Mouse (Mus musculus): ENCODE results near the gene Prune2. TPM values are rescaled to one million over a fixed set of nuclear protein-coding genes. Genes with fewer than 3 reads are reported as not detected.

Prune2 gene
- total RNA-seq, 2 experiments from 2014 or later = 4.7 to 6.7 TPM

DNA sequence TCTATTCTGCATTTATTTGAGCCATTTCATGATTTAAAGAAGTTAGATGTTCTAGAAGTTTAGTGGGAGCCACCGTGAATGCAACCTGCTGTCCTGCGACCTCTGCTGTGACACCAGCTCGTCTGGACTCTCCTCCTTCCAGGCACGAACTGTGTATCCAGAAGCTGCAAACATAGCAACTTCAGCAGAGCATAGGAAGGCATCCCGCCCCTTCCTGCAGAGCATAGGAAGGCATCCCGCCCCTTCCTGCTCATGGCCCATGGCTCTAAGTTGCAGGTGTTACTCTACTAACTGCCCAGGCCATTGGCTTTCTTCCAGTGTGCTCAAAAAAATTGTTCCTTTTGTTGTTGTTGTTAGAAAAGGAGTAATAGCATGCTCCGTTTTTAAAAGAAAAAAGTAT, 294.9 kb downstream of the Prune2 start:
- no peak for DNase-seq
- intact Hi-C loops (cut with DNase I) = no loop called here

DNA sequence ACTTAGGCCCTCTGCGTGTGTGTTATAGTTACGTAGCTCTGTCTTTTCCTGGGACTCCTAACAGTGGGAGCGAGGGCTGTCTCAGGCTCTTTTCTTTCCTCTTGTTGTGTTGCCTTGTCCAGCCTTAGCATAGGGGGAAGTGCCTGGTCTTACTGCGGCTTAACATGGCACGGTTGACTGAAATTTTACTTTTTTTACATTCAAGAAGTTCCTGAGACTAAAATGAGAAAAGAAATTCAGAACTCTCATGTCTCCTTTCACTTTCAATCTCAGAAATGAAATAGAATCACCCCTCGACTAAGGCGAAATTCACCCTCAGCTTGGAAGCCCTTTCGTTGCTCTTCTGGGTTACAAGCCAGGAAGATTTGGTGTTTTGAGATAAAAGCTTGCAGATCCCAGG, 295.5 kb downstream of the Prune2 start:
- no peak for DNase-seq
- intact Hi-C loops (cut with DNase I) = no loop called here

DNA sequence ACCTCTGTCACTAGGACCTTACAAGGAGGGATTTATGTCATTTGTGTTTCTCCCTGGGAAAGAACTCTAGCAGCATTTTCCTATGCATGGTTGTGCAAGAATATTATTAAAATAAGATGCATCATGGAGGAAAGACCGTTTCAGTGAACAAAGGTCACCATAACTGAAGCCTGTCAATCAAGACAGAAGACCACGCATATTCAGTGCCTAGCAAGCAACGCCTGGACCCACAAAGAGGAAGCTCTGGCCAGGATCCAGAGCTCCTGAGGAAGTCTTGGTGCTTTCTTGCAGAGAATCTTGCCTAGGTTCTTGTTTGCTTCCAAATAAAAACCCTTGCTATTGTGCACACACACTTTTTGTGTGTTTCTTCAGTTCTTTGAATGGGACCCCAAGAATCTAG, 296.9 kb downstream of the Prune2 start:
- DNase-seq = no peak
- intact Hi-C loops (cut with DNase I) = no loop called here

DNA sequence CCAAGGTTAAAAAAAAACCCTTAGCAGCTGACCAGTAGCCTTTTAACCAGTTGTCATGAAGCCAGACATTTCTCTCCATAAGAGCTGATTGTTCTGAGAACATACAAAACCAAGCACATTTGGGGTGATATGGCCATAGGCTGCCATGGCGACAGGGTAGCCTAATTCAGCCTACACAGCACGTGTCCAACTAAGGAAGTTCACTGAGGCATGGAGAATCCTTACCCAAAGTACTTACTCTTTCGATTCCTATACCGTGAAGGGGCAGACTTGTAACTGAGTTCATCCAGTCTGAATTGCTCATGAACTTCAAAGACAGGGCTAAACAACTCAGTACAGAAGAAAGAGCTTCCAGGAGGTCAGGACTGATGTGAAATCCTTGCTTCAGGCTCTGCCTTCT, 299.6 kb downstream of the Prune2 start:
- DNase-seq = no peak
- intact Hi-C loops (cut with DNase I) = no loop called here

DNA sequence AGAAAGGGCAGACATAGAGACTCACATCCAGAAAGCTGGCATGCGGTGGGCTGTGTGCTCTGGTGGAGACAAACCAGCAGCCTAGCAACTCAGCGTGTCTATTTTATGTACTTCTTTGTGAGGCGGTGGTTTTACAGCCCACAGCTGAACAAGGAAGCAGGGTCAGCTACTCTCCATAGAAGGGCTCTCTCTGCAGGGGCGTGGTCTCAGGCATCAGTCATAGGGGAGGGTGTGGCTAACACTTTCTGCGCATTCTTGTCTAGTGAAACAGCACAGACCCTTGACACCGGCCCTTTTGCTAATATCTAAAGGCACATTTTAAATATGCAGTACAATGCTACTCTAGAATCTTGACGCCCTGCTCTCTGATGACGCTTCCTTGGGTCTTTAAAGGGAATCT, 300.5 kb downstream of the Prune2 start:
- intact Hi-C loops (cut with DNase I) = no loop called here
- DNase-seq = no peak

DNA sequence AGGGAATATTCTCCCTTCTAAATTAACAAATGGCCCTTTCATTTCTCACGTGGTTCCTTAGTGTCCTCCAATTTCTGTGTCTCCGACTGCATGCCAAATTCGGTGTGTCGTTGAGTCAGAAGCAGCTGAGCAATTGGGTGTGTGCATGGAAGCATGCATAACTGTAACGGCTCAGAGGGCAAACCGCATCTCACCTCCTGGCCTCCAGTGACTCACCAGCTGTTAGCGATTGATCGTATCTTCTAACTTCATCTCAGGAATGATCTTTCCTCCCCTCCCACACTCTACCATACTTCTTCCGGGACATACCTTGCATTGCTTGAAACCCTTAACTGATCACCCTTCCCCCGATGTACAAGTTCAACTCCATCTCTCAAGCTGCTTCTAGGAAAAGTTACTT, 300.9 kb downstream of the Prune2 start:
- no peak for DNase-seq
- intact Hi-C loops (cut with DNase I) = no loop called here

DNA sequence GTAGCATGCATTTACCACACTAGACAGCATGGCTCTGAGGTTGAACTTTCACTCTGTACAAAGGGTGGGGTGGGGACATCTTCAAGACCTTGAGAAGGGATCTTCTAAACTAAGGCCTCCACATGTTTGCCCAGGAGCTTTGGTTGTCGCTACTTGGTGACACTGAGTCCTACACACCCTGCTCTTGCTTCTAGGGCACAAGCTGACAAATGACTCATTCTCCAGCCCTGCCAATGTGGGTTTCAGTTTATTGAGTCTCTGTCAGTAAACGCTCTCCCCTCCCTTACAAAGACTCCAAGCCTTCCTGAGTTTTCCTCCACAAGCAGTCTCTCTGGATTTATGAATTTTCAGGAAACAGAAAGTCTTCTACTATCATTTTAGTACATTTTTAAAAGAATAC, 307.3 kb downstream of the Prune2 start:
- no peak for DNase-seq
- intact Hi-C loops (cut with DNase I) = no loop called here

DNA sequence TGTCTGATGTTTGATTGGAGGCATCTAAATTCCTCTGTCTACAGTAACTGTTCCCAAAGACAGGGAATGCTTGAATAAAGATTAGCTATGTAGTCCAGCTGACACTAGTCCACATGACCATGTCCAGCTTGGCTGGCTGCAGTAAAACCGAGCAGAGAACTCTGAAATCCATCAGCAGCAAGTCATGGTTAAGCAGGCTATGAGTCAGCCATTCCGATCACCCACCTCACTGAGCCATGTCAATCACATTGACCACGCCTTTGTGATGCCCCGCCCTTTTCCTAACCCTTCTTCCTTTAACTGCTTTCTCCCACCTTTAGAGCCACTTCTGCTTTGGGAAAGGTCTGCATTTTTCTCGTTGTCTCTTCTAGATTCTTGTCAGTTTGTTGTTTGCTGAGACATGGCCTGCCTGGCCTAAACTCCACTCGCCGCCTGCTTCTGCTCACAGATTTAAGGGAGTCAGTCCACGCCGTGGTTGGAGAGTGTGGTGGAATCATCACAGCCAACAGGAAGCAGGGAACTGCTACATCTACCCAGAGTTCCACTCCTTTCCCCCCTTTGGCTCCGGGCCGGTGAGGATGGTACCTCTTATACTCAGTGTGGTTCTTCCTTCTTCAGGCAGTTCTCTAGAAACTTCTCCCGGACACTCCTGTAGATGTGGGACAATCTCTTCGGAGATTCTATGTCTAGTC, 307.9 kb downstream of the Prune2 start:
- no peak for DNase-seq
- intact Hi-C loops (cut with DNase I) = no loop called here

DNA sequence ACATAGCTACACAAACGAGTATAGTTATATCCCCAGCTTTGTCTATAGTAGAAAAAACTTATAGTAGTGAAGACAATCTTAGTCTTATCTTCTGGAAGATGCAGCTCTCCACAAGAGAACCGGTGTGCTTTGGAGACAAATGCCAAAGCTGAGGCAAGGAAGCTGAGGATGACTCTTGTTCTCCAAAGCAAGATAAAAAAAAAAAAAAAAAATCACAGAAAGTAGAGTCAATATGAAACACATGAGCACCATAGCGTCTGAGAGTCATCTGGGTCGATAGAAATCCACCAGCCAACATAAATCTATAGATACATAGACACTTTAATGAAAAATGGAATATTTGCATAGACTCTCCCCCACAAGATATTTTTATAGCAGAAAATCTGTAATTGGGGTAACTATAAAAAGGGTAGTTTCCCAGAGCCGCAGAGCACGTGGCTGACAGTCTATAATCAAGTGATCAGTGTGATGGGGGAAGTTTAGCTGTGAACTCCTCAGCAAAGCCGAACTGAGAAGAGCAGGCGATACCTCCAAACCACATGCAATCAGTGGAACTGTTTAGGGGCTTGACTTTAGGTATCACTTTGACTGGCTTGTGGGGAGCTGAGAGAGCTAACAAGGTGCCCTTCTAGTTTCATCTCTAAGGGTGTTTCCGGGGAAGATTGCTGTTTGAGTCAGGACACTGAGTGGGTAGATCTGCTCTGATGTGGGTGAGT, 308.7 kb downstream of the Prune2 start:
- no peak for DNase-seq
- intact Hi-C loops (cut with DNase I) = no loop called here

DNA sequence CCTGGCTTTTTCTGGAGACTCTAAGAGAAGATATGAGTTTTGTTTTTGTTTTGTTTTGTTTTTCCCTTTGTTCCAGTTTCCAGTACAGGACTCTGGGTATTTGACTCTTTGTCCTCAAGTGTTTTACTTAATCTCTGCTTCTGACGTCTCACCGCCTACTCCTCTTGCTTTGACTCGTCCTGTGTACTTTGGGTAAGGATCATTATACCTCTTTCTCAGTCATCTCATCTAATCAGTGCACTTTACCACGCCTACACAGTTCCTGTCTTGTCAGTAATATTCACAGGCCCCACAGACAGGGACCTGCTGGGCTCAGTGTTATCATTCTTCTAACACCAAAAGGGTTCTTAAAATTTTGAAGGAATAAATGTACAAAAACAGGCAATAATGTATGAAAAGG, 312.8 kb downstream of the Prune2 start:
- intact Hi-C loops (cut with DNase I) = no loop called here
- DNase-seq = no peak

DNA sequence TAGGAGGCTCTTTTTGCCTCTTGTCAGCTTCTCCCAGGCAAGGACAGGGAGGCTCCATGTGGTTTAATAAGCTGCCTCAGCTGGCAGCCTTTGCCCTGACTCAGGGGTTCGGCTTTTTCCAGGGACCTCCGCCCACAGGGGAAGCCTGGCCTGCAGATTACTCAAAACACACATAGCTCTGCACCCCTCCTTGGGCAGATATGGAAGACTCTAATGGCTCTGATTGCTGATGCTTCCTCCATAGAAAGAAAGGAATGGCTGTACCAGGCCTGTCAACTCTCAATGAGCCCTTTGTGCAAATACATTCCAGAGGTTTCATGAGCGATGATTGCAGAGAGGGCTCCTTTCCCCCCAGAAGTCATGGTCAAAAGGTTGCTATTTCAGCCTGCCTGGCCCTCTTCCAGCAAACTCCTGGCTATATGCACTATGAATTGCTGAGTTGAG, 315.3 kb downstream of the Prune2 start:
- intact Hi-C loops (cut with DNase I) = no loop called here
- DNase-seq = peak in 1 of 2 experiments; percentile 21

DNA sequence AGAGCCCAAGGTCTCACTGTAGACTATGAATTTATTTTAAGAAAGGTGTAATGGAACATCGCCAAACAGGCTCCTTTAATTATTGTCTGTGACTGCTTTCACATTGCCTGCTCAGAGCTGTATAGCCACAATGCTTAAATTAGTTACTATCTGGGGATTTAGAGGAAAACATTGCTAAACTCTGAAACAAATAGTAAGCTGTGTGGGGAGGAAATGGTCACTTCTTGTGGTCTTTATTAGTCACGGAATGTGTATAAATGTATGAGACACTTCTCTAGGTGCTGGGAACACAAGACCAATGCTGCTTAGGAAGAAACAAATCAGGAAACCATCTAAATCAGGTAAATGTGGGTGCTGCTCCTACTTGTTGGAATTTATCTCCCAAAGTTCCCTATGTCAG, 317.1 kb downstream of the Prune2 start:
- intact Hi-C loops (cut with DNase I) = no loop called here
- DNase-seq = no peak

Other genes with a start within 250 kb of the Prune2 start
- 10 to 100 TPM; 17.0 to 21.0 TPM for gene Vps13a, start 175.2 kb upstream of the Prune2 start, total RNA-seq (2021)
- gene Foxb2, start 82.3 kb upstream of the Prune2 start, total RNA-seq (2021) = not detected

Measured in gastrocnemius, postnatal 36 days (tissue).